Mouse (Mus musculus) forelimb bud, embryonic 11.5 days (tissue): ENCODE data around the gene Gm3839.
"Not testable (repeated sequence)": the region's sequence is repeated elsewhere in the genome, so short reads cannot be mapped to it uniquely, and the experiment has no call there.

ENCODE experiments used
- DNase-seq: peaks from one replicate; pipeline ENCODE4 v3.0.0-alpha.2; 2012; ENCODE audit warnings: low read depth, low spot score

The Gm3839 gene

DNA sequence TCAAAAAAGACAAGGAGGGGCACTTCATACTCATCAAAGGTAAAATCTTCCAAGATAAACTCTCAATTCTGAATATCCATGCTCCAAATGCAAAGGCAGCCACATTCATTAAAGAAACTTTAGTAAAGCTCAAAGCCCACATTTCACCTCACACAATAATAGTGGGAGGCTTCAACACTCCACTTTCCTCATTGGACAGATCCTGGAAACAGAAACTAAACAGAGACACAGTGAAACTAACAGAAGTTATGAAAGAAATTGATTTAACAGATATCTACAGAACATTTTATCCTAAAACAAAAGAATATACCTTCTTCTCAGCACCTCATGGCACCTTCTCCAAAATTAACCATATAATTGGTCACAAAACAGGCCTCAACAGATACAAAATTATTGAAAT lies at the start of gene Gm3839:
TSS of gene Gm3839 (minus strand) at position 101 of the 400 bp plus-strand sequence.
- not testable (repeated sequence) for DNase-seq

DNA sequence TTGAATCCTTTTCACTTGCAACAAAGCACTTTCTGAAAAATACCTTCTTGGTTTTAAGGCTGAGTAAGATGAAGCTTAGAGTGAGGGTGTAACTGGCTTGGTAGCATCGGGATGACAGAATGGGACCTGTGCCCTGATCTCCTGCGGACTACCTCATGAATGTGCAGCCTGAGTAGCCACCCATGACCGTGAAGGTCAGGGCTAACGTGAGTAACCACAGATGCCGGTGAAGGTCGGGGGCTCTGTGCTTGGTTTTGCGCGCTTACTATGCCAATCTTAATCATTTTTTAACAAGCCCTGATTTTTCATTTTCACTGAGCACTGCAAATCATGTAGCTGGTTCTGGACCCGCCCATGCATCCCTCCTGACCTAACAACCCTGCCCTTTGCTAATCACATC lies 49.1 kb upstream of the Gm3839 start:
- no peak for DNase-seq

DNA sequence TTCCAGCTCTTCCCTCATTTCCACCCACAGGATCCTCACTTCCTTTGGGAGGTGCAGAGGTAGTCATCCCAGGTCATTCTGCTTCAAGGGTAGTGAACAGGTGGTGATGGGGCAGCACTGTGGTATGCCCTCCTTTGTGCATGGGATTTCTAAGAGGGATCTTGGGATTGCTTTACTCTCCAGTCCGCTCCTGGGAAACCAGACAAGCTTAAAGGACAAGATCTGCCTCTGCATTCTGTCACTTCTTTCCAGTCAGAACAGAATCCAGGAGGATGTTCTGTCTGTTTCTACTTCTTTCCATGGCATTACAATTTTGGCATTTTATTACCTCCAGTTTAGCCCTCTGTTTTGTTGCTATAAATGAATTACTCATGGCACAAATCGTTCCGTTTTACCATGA lies 21.3 kb upstream of the Gm3839 start:
- no peak for DNase-seq

DNA sequence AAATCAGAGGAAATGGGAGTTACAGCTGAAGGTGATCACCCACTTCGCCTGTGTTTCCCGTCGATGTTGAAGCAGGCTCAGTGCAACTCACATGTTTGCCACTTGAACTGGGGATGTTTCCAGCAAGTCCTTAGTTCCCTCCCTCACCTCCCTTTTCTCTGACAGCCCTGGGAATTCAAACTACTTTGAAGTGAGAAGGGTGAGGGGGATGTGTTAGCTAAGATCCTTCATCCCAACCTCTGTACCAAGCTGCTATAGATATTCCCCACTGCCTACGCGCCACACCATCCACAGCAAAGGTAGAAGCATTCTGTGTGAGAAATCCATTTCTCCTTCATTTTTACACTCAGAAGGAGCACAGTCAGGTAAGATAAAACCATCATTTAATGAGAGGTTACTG lies 18.7 kb upstream of the Gm3839 start:
- no peak for DNase-seq

DNA sequence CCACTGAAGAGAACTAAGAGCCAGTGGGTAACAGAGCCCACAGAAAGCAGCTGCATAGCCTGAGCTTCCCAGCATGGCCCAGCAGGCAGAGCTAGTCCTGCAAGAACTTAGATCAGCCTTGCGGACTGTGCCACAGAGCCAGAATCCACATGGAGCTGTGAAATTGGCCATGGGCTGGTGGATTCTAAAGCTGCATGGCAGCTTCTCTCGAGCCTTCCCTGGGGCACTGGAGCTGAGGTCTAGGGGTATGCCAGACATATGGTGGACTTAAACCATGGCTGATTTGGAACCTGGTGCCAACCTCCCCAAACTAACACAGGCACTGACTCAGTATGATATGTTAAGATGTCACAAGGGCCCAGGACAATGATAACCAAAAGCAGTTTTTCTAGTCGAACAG lies 10.4 kb downstream of the Gm3839 start:
- DNase-seq: no peak

DNA sequence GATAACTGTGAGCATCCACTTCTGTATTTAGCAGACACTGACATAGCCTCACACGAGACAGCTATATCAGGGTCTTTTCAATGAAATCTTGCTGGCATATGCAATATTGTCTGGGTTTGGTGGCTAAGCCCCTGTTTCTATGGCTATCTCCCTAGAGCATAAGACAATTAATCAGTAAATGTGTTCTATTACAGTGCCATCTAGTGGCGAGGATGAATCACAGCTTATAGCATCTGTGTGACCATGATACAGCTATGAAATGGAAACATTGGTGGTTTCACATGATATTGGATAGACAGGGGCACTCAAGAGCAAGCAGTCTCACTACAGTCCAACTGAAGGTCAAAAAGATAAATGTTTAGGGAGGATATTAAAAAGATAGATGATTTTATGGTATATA lies 26.5 kb downstream of the Gm3839 start:
- DNase-seq: peak; percentile 10

DNA sequence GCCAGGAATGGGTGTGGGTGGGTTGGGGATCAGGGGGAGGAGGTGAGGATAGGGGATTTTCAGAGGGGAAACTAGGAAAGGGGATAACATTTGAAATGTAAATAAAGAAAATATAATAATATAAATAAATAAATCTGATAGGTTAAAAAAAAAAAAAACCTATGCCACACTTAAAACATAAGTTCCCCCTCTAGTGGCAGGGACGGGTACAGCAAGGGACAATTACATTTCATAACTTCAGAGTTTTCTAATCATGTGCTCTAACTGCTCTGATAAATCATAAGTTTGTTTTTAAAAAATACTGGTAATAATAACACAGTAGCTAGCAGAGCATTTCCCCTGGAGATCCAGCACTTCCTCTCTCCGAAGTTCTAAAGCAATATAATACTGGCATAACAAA lies 49.4 kb downstream of the Gm3839 start:
- DNase-seq: no peak

DNA sequence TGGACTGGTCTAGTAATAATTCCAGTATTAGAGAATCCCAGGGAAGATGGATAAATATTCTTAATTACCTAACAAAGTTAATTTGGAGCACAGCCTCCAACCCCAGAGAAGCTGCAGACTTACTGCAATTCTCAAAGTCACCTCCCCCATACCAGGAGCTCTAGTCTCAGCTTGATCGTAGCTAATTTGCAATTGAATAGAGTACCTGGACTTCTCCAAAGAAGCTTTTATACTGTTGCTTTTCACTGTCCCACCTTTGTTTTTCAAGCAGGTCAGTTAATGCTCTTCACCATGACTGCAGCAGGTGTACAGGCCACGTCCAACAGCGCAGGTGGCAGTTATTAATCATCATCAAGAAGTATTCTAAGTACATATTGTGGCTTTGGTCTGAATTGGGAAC lies 68.6 kb downstream of the Gm3839 start:
- not testable (repeated sequence) for DNase-seq

DNA sequence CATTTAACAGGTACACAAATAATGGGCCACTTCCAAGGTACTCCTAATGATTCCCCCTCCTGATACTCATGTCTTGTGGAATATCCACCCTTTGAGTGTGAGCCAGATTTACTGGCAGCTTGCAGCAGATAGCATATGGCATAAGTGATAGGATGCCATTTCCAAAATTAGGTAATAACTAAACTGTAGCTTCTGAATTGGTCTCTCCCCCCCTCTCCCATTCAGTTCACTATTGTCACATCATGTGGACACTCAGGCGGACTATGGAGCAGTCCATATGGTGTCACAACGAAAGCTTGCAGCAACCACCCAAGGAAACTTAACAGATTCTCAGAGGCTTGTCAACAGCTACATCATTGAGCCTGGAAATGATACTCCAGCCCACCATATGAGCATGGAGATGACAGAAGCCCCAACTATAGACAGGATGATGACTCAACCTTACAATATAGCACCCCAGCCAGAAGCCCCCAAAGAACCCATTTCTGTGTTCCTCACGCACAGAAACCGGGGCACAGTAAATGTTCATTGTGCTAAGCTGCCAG lies 99.3 kb downstream of the Gm3839 start:
- DNase-seq: no peak

DNA sequence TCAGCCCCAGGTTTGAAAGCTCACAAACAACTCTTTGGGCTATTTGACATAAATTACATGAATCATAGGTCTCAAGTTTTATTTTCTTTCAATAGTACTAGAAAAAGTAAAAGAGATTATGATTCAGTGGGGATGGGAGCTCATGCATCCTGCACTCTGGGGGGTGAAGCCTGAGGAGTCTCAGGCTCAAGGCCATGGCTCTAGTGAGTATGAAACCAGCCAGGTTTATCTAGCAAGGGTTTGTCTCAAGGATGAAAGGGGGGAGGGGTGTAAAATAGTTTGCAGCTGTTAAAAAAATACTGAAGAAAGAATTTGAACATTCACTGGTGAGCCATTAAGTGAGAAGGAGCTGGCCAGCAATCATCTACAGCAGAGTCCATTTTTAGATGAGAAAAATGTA lies 108.5 kb downstream of the Gm3839 start:
- DNase-seq: no peak

DNA sequence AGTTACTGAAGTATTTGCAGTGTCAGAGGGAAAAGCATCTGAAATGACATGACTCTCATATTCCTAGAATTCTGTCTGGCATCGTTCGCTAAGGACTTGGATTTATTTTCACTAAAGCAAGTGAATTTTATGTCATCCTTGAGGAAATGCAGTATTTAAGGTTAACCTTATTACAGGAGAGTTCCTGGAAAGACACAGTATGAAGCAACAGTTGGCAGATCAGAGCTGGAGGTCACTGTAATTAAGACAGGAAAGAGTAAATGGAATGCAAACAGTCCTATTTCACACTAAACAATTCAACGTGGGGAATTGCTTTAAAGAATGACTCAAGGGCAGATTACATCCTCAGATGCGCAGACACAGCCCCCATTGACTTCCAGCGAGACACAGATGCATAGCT lies 112.0 kb downstream of the Gm3839 start:
- no peak for DNase-seq

DNA sequence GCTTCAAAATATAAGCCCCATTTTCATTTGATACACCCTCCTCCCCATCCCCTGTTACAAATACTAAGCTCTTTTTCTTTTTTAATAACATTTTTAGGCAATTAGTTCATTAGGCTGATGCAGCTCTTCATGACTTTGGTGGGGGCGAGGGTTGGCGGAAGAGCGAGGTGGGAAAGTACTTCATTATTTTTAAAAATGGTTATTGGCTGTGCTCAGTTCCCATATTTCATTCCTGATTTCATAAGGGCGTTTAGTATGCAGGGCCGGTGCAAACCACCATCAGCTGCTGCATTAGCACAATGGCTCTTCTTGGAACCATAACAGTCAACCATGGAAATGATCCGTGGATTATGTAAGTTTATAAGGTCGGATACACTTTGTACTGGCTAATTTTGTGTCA lies 124.4 kb downstream of the Gm3839 start:
- no peak for DNase-seq
